Mouse (Mus musculus) spleen, postnatal 14 days (tissue): ENCODE measurements around the gene Spta1.

ENCODE experiments used
- DNase-seq, 2 experiments: peaks; one replicate each; pipeline ENCODE4 v3.0.0; 2021 to 2022; ENCODE audit warnings: low spot score in 2 of 2

The Spta1 gene

GRCm38 (mm10) chr1:174251961-174252360 is 79.4 kb downstream of the Spta1 start, which contains the start of gene Olfr419:
Gene Olfr419 (minus strand): TSS chr1:174252061.
- DNase-seq: no peak

GRCm38 (mm10) chr1:174267816-174268215 is 95.2 kb downstream of the Spta1 start:
- no peak for DNase-seq

GRCm38 (mm10) chr1:174269162-174269561 is 96.6 kb downstream of the Spta1 start:
- no peak for DNase-seq

- DNase-seq: no peak
These were observed 98.1 kb downstream of the Spta1 start for GRCm38 (mm10) chr1:174270643-174271042.
